Mouse (Mus musculus) kidney, postnatal 14 days (tissue): ENCODE measurements around the gene Ccdc84.
"Not testable (repeated sequence)": the region's sequence is repeated elsewhere in the genome, so short reads cannot be mapped to it uniquely, and the experiment has no call there.

Source experiments
- DNase-seq: peaks from one replicate; pipeline ENCODE4 v3.0.0; 2022; ENCODE audit warnings: mixed read lengths

Gene Ccdc84

DNA sequence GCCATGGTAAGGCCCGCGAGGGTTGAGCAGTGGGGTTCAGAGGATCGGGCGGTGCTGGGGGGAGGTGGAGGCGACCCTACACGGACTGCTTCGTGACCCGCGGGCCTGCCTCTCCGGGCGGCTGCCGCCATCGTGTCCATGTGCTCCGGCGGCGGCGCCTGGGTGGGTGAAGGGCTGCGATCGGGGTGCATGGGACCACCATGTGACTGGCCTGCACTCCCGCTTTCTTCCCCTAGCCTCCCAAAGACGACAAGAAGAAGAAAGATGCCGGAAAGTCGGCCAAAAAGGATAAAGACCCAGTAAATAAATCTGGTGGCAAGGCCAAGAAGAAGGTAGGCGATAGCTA is 10.6 kb downstream of the Ccdc84 start:
- DNase-seq, result no peak

DNA sequence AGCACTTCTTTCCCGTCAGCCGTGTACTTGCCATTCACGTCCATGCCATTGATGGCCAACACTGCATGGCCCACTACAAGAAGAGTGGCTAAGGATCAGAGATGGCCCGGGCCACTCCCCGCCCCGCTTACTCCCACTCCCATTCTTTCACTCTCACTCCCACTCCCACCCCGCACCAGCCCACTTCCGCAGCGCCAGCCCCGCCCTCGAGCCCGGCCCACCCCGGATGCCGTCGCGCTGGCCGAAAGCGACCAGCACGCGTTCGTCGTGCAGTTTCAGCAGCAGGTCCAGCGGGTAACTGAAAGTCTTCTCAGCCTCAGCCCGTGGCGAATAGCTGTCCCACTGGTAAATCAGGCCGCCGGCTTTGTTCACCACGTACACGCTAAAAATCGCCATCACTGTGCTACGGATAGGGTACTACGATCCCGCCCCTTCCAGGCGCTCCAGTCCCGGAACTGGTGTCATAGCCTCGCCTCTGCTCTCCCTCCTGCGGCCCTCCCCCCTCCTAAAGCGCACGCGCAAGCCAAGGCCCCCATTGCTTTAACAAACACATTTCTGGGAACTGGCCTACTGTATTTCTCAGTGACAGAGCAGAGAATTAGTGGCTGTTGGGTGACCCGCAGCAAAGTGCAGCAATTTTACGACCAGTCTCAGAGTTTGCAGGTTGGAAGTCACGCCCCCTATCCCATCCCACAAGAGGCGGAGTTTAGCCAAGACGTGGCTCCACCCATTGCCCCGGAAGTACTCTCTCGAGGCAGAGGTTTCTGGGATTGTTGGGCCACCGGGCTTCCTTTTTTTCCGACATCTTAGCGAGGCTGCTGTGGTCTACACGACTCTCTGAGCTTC is 11.2 kb downstream of the Ccdc84 start, which contains the start of the genes Rps25 and Trappc4:
Gene Rps25, plus strand, starts transcription at position 234 of the 846 bp plus-strand sequence.
Gene Trappc4, minus strand, starts transcription at position 695 of the 846 bp plus-strand sequence.
- DNase-seq, result peak; percentile 95

DNA sequence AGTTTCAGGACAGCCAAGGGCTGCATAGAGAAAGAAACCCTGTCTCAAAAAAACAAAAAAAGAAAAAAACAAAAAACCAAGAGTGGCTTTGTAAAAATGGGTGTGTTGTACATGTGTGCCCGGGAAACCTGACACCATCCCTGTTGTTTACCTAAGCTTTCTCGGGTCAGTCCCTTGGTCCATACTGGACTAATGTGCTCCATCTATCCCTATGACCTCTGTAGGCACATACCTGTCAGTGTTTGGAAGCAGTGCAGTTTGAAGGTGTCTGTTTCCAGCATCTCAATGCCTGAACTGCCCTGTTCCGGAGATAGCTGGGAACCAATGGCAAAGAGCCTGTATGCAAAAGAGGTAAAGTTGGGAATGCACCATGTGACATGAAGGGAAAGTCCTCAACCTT is 13.4 kb downstream of the Ccdc84 start:
- DNase-seq, result no peak

DNA sequence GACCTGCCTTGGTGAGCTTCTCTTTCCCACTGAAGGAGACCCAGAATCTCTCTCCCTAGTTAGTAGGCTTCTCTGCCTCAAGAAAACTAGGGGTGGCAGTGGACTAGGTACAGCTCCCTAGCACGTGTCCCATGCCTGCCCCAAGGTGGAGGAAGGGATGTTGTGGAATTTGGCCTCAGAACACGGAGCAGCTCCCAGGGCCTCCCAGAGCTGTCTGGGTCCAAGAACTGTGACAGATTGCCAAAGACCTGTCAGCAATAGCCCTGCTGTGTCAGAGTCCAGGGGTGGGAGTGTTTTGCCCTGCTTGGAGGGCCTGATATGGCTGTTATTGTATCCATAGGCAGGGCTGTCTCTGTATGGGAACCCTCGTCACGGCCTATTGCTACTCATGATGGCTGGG is 17.3 kb downstream of the Ccdc84 start:
- DNase-seq, result peak; percentile 82

DNA sequence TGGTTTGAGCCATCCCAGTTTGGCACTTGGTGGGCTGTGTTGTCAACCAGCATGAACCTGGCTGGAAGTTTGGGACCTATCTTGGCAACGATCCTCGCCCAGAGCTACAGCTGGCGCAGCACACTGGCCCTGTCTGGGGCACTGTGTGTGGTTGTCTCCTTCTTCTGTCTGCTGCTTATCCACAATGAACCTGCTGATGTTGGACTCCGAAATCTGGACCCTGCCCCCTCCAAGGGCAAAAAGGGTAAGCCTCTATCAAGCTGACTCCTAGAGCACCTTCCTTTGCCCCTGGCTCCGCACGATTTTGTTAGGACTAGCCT is 18.6 kb downstream of the Ccdc84 start:
- peak; percentile 33 for DNase-seq

DNA sequence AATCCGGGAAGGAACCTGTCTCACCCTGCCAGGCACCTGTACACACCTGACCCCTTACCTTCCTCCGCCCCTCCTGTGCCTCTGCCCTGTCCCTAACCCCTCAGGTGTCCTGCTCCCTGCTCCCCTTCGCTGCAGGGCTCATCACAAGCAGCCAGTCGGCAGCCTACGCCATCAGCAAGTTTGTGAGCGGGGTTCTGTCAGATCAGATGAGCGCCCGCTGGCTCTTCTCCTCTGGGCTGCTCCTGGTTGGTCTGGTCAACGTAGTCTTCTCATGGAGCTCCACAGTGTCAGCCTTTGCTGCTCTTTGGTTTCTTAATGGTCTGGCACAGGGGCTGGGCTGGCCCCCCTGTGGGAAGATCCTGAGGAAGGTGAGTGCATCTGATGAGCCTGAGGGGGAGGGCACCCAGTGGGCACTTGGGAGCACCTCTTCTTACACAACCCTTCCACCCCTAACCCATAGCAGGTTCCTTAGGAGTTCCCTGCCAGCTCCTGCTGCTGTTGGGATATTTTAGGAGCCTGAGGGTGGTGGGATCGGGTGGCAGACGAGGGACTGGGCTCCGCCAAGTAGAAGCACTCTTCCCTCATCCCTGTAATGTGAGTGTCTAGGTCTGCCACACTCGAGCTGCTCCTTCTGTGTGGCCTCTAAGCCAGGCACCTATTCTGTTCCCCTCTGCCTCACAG is 19.1 kb downstream of the Ccdc84 start:
- DNase-seq, result no peak

DNA sequence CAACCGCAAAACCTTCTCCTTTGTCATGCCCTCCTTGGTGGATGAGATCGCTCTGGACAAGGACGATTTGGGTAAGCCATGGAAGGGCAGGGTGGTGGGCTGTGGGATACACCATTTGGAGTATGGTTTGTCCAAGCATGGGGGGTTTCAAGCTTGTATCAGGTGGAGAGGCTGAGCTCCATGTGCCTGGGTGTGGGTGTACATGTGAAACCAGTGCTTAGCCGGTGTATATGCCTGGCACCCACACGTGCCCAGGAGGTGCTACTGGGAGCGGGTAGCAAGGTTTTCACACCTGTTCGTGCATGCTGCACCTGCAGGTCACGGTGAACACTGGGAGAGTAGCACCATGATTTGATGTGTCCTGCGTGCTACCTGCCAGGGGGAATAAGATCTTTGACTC is 19.8 kb downstream of the Ccdc84 start:
- no peak for DNase-seq

DNA sequence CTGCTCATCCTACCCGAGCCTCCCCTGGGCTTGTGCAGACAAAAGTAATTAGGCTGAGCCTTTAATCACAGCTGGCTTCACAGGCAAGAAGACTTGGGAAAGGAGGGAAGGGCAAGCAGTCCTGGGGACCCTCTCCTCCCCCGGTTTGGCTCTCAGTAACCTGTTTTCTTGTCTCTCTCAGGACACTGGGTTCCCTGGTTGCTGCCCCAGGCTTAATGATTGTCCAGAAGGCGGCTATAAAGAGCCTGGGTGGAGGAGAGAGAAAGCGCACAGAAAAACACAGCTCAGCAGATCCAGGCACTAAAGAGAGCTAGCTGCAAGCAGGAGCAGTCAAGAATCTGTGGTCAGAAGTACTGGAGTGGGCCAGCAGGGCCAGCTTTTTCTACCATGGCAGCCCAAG is 20.3 kb downstream of the Ccdc84 start:
- peak; percentile 88 for DNase-seq

DNA sequence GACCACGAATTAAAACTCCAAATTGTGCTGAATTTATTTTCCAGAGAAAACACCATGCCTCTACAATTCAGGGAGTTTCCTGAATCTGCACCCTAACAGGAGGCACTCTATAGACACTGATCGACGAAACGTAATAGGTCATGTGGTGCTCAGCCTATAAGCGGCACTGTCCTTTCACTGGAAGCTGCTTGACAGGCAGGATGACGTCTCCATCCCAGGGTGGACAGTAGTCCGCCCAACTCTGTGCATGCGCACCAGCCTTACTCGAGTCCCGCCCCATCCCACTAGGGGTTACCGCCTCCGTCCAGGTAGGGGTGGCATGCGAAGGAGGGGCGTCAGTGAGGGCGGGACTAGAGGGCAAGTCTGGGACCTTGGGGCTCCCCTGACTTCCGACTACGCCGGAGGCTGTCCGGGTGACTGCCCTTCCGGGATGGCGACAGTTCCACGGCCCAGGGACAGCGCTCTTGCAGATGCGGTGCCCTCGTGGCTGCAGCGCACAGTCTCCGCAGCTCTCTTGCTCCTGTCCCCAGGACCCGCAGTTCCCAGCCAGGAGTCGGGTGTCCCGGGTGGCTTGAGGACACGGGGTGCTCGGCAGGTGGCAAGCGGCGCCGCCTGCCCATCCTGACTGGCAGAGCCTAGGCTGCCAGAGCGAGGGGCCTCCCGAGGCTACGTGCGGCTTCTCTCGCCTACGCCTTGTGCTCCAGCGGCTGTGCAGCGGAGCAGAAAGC is 21.5 kb downstream of the Ccdc84 start, which contains the start of gene Slc37a4:
Gene Slc37a4, plus strand, starts transcription at position 169 of the 728 bp plus-strand sequence.
- peak; percentile 97 for DNase-seq

DNA sequence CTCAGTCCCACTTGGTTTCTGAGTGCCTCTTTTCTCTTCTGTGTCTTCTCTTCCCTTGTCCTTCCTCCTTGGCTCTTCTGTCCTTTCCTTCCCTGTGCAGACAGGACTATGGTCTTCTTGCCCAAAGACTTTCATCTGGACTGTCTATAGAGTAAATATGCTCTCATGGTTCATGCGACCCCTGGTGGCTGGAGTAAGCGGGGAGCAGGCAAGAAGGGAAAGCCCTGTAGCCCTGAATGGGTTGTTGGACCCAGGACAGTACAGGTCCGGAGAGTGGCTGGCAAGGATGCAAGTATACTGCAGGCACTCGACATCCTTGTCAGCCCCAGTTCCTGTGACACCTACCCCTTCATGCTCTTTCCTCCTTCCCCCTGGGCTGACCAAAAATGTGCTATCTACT is 26.9 kb downstream of the Ccdc84 start:
- peak; percentile 78 for DNase-seq

DNA sequence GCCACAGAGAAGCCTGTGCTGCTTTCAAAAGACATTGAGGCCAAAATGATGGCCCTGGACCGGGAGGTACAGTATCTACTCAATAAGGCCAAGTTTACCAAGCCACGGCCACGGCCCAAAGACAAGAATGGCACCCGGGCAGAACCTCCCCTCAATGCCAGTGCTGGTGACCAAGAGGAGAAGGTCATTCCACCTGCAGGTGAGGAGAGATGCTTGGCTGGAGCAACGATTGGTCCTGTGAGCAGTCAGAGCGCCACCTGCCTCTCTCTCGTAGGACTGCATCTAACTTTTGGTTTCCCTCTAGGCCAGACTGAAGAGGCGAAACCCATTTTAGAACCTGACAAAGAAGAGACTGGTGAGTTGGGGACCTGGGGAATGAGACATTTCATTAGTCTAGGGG is 29.1 kb downstream of the Ccdc84 start:
- DNase-seq, result peak; percentile 63

DNA sequence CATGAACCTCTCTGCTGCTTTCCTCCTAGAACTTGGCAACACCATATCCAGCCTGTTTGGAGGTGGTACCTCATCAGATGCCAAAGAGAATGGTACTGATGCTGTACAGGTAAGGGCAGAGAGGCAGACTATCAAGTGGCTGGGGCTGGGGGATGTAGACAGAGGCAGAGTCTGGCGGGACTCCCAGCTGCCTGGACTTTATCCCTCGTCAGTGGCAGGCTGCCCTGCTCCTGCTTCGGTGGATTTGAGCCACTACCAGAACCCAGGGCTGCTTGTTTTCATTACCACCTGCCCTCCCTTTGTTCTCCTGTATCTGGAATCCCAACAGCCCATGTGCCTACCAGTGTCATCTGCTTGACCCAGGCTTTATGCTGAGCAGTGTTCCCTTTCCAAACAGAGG is 31.1 kb downstream of the Ccdc84 start:
- peak; percentile 34 for DNase-seq

DNA sequence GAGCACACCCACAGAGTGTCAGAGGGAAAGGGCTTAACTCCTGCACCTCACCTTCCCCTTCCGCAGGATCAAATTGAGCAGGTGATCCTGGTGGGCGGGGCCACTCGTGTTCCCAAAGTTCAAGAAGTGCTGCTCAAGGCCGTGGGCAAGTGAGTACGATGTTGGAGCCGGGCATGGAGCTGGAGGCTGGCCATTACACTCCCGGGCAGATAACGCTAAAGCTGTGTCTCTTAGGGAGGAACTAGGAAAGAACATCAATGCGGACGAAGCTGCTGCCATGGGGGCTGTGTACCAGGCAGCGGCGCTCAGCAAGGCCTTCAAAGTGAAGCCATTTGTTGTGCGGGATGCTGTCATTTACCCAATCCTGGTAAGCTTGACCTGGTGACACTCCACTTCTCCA is 33.8 kb downstream of the Ccdc84 start:
- DNase-seq, result no peak

DNA sequence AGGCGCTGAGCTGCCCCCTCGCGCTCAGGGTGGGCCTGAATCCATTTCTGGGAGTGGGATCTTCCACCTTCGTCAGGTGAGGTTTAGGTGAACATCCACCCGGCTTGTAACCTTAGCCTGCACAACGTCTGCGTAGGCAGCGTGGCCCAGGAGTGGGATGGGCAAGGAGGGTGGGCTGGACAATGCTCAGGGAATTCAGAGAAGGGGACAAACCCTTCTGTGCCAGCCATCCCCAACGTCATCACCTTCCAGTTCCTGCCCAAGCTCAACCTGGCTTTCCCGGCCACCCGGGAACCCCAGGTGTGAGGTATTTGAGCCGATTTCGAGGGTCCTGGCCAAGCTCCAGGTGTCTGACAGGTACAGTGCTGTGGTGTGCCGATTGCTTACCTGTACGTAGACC is 38.5 kb downstream of the Ccdc84 start:
- DNase-seq, result no peak

DNA sequence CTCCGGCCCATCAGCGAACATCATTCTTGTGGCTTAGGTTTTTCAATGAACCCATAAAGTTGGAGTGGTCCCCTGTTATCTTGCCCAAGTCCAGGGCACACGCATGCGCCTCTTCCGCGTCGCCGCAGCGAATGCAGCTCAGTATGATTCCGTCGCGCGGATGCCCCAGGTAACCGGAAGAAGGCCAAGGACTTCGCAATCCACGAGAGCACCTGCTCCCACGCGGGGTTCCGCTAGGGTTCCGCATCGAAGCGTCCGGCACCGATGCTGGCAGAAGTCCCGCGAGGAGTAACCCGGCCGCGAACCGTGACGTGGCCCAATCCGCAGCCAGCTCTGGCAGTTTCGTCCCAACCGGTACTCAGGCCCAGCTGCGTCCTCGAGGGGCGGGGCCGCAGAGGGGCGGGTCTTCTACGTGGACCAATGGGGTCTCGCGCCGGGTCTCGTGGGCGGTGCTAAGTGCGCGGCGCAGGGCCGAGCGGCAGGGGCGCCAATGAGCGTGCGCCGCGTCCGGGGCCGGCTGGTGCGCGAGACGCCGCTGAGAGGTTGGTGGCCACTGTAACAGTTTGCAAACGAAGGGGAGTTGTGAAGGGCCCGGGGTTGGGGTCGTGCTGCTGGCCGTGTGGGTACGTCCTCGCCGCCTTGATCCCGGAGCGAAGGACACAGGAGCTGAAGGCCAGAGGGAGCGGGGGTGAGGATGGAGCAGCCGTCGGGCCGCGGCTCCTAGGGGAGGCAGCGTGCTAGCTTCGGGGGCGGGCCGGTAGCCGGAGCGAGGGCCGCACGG is 39.1 kb downstream of the Ccdc84 start, which contains the start of gene Hyou1:
Gene Hyou1, plus strand, starts transcription at position 437 of the 781 bp plus-strand sequence.
- DNase-seq, result peak; percentile 100

DNA sequence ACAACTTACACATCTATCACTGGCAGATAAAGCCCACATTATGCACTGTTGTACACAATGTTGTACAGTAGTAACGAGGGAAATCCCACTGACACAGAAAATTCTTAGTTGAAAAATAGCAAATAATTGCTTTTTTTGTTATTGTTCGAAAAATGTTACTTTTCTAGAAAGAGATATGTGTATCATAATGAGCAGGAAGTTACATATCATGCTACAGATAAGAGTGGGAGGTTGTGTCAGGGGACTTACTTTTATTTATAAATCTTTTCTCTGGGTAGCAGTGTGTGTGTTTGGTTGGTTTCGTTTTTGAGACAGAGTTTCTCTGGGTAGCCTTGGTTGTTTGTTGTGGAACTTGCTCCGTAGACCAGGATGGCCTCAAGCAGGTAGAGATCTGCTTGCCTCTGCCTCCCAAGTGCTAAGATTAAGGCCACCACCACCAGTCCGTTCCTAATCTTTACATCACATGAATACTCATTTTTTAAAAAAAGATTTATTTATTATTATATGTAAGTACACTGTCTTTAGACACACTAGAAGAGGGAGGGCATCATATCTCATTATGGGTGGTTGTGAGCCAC is 40.1 kb downstream of the Ccdc84 start:
- DNase-seq, result no peak

DNA sequence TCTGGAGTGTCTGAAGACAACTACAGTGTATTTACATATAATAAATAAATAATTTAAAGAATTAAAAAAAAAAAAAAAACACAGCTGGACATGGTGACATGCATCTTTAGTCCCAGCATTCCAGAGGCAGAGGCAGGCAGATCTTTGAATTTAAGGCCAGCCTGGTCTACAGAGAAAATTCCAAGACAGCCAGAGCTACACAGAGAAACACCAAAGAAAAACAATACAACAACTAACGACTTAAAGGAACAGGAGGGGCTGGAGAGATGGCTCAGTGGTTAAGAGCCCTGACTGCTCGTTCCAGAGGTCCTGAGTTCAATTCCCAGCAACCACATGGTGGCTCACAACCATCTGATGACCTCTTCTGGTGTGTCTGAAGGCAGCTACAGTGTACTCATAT is 41.0 kb downstream of the Ccdc84 start:
- DNase-seq, result not testable (repeated sequence)

DNA sequence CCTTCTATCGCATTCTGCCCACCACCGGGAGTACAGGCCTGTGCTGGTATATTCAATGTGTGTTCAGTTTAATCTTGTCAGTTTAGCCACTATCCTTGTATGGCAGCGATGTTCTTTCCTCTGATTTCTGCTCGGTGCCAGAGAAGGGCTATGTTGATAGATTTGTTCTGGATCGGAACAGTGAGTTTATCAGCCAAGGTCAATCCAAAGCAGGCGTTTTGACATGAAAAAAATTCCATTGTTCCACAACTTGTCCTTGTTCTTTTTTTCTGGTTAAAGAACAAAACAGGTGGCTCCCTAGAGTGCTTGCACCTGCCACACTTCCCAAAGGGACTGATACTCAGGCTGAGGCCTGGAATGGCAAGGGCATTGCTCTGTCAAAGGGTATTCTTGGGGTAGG is 42.2 kb downstream of the Ccdc84 start:
- DNase-seq, result no peak

DNA sequence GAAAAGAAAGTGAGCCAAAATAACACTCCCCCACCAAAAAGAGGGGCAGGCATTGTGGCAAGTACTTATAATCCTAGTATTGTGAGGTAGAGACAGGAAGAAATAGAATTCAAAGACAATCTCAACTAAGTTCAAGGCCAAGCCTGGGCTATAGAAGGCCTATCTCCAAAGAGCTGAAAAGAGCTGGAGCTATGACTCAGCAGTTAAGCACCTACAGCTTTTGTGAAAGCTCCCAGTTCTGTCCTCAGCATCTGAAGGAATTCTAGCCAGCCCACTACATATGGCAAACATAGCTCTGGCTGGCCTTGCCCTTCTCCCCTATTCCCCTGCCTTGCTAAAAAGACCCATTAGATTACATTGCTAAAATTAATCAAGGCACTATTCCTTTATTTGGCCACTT is 45.0 kb downstream of the Ccdc84 start:
- no peak for DNase-seq

DNA sequence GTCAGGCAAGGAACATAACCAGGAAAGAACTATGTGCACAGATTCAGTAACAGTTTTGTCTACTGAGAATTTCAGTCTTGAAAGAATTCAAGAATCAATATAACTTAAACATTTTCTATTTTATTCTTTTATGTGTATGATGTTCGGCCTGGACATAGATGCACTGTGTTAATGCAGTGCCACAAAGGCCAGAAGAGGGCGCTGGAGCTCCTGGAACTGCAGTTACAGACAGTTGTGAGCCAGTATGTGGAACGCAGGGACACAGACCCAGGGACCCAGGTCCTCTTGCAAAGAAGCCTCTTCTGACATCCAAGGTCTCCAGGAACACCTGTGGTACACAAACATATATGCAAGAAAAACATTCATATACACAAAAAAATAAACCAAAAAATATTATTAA is 53.9 kb downstream of the Ccdc84 start:
- peak; percentile 17 for DNase-seq

DNA sequence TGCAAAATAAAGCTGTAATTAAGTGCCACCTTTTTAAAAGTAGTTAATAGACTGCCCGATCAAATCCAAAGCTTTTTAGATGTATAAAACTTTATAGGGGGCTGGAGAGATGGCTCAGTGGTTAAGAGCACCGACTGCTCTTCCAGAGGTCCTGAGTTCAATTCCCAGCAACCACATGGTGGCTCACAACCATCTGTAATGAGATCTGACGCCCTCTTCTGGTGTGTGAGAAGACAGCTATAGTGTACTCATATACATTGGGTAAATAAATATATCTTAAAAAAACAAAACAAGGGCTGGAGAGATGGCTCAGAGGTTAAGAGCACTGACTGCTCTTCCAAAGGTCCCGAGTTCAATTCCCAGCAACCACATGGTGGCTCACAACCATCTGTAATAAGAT is 56.4 kb downstream of the Ccdc84 start:
- DNase-seq, result not testable (repeated sequence)

DNA sequence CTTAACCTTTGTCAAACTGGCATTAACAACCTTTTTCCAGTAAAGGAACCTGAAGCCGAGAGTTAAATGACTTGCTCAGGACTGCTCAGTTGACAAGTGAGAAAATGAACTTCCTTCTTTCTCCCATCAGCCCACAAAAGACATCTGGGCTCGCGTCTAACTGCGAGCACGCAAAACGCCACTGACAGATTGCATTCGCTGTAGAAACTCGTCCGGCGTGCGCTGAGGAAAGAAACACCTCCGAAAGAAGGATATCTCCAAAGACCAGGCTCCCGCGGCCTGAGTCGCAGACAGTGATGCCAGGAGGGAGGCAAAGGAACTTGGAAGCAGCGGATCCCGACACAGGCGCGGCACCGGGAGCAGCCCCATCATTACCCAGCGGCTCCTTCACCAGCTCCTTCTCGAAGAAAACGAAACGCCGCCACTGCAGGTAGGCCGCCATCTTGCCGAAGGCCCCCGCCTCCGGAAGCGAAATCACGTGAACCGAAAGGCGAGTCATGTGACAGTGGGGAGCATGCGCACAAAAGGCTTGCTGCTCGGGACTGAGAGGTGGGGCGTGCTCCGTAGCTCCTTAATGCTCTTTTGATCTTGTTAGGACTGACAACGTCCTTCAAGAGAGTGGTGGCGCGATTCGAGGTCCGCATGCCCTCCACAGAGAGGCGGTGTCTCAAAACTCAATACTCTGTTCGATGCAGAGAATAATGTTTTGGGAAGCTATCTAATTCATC is 57.0 kb downstream of the Ccdc84 start, which contains the start of gene Vps11:
Gene Vps11, minus strand, starts transcription at position 481 of the 728 bp plus-strand sequence.
- DNase-seq, result peak; percentile 97
